Mouse (Mus musculus): ENCODE measurements around the gene Gm10518. TPM values are rescaled to one million over a fixed set of nuclear protein-coding genes. Genes with fewer than 3 reads are reported as not detected.
"Not testable (repeated sequence)": the region's sequence is repeated elsewhere in the genome, so short reads cannot be mapped to it uniquely, and the experiment has no call there.

Gm10518 gene
- polyA plus RNA-seq, 1 experiment from 2014 or later: not detected

- no peaks in the 10 kb centered on the region for H3K27me3 ChIP-seq (ENCODE audit: control insufficient read depth, insufficient read depth, low read length)
- H3K4me2 ChIP-seq (ENCODE audit: low read depth, low read length): peak within 1 kb of the TSS; percentile 72
- WGBS: under 1% methylated on average over 56 of the region's 56 CpGs
- H3K9ac ChIP-seq (ENCODE audit: low read length): peak within 1 kb of the TSS; percentile 96
- peaks cover 3% of the 10 kb centered on the region; the same call in 1 of the 2 replicates for H3K36me3 ChIP-seq (ENCODE audit: control insufficient read depth, insufficient read depth, low read length)
- H3K27ac ChIP-seq (ENCODE audit: low read length): peak within 1 kb of the TSS; percentile 99
- peaks cover 11% of the 10 kb centered on the region; the same call in 1 of the 2 replicates for H3K4me1 ChIP-seq (ENCODE audit: control insufficient read depth, insufficient read depth, low read length)
- H3K4me3 ChIP-seq (replicated peaks; ENCODE audit: low read length): peak within 1 kb of the TSS; percentile 70
- no peaks in the 10 kb centered on the region for H3K9me3 ChIP-seq (replicated peaks; ENCODE audit: control insufficient read depth, low read length)
- peak; percentile 98 for ATAC-seq (ENCODE audit: insufficient read depth, low FRiP score)
These were observed 450 bp downstream of the Gm10518 start, which contains the start of gene Ahctf1 for GRCm38 (mm10) chr1:179803513-179804139. Gene Ahctf1 (minus strand): TSS chr1:179803680.

GRCm38 (mm10) chr1:179804140-179804881, 1.1 kb downstream of the Gm10518 start:
- H3K9me3 ChIP-seq (replicated peaks; ENCODE audit: control insufficient read depth, low read length): no peaks in the 10 kb centered on the region
- H3K4me1 ChIP-seq (ENCODE audit: control insufficient read depth, insufficient read depth, low read length): peaks cover 11% of the 10 kb centered on the region; the same call in 1 of the 2 replicates
- 32% methylated on average over 11 of the region's 11 CpGs for whole genome bisulfite sequencing
- no peaks in the 10 kb centered on the region for H3K36me3 ChIP-seq (ENCODE audit: control insufficient read depth, insufficient read depth, low read length)
- H3K4me3 ChIP-seq (replicated peaks; ENCODE audit: low read length): peak overlapping the region; percentile 70
- ATAC-seq (ENCODE audit: insufficient read depth, low FRiP score): no peak
- H3K27ac ChIP-seq (ENCODE audit: low read length): peak overlapping the region; percentile 99
- H3K4me2 ChIP-seq (ENCODE audit: low read depth, low read length): peak overlapping the region; percentile 72
- peak overlapping the region; percentile 69 for H3K9ac ChIP-seq (ENCODE audit: low read length)
- H3K27me3 ChIP-seq (ENCODE audit: control insufficient read depth, insufficient read depth, low read length): no peaks in the 10 kb centered on the region

- peaks cover 11% of the 10 kb centered on the region; the same call in 1 of the 2 replicates for H3K4me1 ChIP-seq (ENCODE audit: control insufficient read depth, insufficient read depth, low read length)
- 75% methylated on average over 5 of the region's 5 CpGs for WGBS
- H3K9ac ChIP-seq (ENCODE audit: low read length): no peak overlapping the region
- H3K36me3 ChIP-seq (ENCODE audit: control insufficient read depth, insufficient read depth, low read length): no peaks in the 10 kb centered on the region
- H3K4me2 ChIP-seq (ENCODE audit: low read depth, low read length): no peak overlapping the region
- H3K27me3 ChIP-seq (ENCODE audit: control insufficient read depth, insufficient read depth, low read length): no peaks in the 10 kb centered on the region
- no peak for ATAC-seq (ENCODE audit: insufficient read depth, low FRiP score)
- no peaks in the 10 kb centered on the region for H3K9me3 ChIP-seq (replicated peaks; ENCODE audit: control insufficient read depth, low read length)
- H3K27ac ChIP-seq (ENCODE audit: low read length): no peak overlapping the region
- no peak overlapping the region for H3K4me3 ChIP-seq (replicated peaks; ENCODE audit: low read length)
These were observed 2.6 kb downstream of the Gm10518 start for GRCm38 (mm10) chr1:179805751-179806150.

GRCm38 (mm10) chr1:179807468-179807867, 4.3 kb downstream of the Gm10518 start:
- no peak overlapping the region for H3K27ac ChIP-seq (ENCODE audit: low read length)
- WGBS: 71% methylated on average over 4 of the region's 4 CpGs
- no peaks in the 10 kb centered on the region for H3K27me3 ChIP-seq (ENCODE audit: control insufficient read depth, insufficient read depth, low read length)
- no peak overlapping the region for H3K4me3 ChIP-seq (replicated peaks; ENCODE audit: low read length)
- no peak overlapping the region for H3K9ac ChIP-seq (ENCODE audit: low read length)
- no peak overlapping the region for H3K4me2 ChIP-seq (ENCODE audit: low read depth, low read length)
- no peak for ATAC-seq (ENCODE audit: insufficient read depth, low FRiP score)
- H3K9me3 ChIP-seq (replicated peaks; ENCODE audit: control insufficient read depth, low read length): no peaks in the 10 kb centered on the region
- H3K4me1 ChIP-seq (ENCODE audit: control insufficient read depth, insufficient read depth, low read length): no peaks in the 10 kb centered on the region
- H3K36me3 ChIP-seq (ENCODE audit: control insufficient read depth, insufficient read depth, low read length): no peaks in the 10 kb centered on the region

DNA sequence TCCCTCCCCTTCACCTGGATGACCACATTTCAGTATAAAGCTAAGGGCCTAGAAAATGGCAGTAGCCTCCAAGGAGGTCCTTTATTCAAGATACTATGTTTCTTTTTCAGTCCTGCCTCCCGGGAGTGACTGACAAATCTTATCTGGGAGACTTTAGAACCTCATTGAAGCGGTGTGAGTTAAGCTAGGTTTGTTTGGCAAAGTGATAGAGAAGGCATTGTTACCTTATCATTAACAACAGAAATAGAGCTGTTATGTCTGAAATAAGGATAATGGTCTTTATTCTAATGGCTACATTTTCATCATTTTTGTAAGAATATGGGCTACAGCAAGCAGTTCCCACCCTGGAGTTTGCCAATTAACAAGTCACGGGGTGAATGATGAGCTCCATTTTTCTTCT, 5.1 kb downstream of the Gm10518 start:
- Histone ChIP-seq H3K9me3 (replicated peaks; ENCODE audit: control insufficient read depth, low read length) (no peaks in the 10 kb centered on the region), H3K36me3 (ENCODE audit: control insufficient read depth, insufficient read depth, low read length) (no peaks in the 10 kb centered on the region), H3K4me3 (replicated peaks; ENCODE audit: low read length) (no peak overlapping the region), H3K9ac (ENCODE audit: low read length) (no peak overlapping the region), H3K4me2 (ENCODE audit: low read depth, low read length) (no peak overlapping the region), H3K4me1 (ENCODE audit: control insufficient read depth, insufficient read depth, low read length) (no peaks in the 10 kb centered on the region), H3K27me3 (ENCODE audit: control insufficient read depth, insufficient read depth, low read length) (no peaks in the 10 kb centered on the region), H3K27ac (ENCODE audit: low read length) (no peak overlapping the region)
- 44% methylated on average over 3 of the region's 3 CpGs for WGBS
- ATAC-seq (ENCODE audit: insufficient read depth, low FRiP score): no peak

DNA sequence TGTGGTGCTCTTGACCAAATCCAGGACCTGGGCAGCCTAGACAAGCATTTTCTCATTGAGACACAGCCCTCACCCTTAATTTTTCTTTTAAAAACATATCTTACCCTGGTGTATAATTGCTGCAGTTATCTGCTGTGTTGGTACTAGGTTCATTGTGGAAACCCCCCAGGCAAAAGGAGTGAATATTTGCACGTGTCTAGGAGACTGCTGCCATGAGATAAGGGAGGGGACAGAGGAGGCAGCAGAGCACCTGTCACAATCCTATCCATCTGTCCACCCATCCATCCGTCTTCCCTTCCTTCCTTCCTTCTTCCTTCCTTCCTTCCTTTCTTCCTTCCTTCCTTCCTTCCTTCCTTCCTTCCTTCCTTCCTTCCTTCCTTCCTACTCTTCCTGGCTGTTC, 10.2 kb downstream of the Gm10518 start:
- H3K9ac ChIP-seq (ENCODE audit: low read length): no peak overlapping the region
- no peaks in the 10 kb centered on the region for H3K27me3 ChIP-seq (ENCODE audit: control insufficient read depth, insufficient read depth, low read length)
- no peaks in the 10 kb centered on the region for H3K9me3 ChIP-seq (replicated peaks; ENCODE audit: control insufficient read depth, low read length)
- no peak for ATAC-seq (ENCODE audit: insufficient read depth, low FRiP score)
- H3K4me1 ChIP-seq (ENCODE audit: control insufficient read depth, insufficient read depth, low read length): no peaks in the 10 kb centered on the region
- no peak overlapping the region for H3K4me2 ChIP-seq (ENCODE audit: low read depth, low read length)
- H3K4me3 ChIP-seq (replicated peaks; ENCODE audit: low read length): no peak overlapping the region
- H3K27ac ChIP-seq (ENCODE audit: low read length): no peak overlapping the region
- WGBS: 47% methylated on average over 2 of the region's 2 CpGs
- no peaks in the 10 kb centered on the region for H3K36me3 ChIP-seq (ENCODE audit: control insufficient read depth, insufficient read depth, low read length)

- H3K4me2 ChIP-seq (ENCODE audit: low read depth, low read length): no peak overlapping the region
- no peaks in the 10 kb centered on the region for H3K9me3 ChIP-seq (replicated peaks; ENCODE audit: control insufficient read depth, low read length)
- 84% methylated on average over 2 of the region's 2 CpGs for WGBS
- no peak for ATAC-seq (ENCODE audit: insufficient read depth, low FRiP score)
- no peak overlapping the region for H3K4me3 ChIP-seq (replicated peaks; ENCODE audit: low read length)
- no peaks in the 10 kb centered on the region for H3K27me3 ChIP-seq (ENCODE audit: control insufficient read depth, insufficient read depth, low read length)
- H3K27ac ChIP-seq (ENCODE audit: low read length): no peak overlapping the region
- H3K36me3 ChIP-seq (ENCODE audit: control insufficient read depth, insufficient read depth, low read length): no peaks in the 10 kb centered on the region
- no peaks in the 10 kb centered on the region for H3K4me1 ChIP-seq (ENCODE audit: control insufficient read depth, insufficient read depth, low read length)
- H3K9ac ChIP-seq (ENCODE audit: low read length): no peak overlapping the region
These were observed 11.4 kb downstream of the Gm10518 start for GRCm38 (mm10) chr1:179814616-179815015.

DNA sequence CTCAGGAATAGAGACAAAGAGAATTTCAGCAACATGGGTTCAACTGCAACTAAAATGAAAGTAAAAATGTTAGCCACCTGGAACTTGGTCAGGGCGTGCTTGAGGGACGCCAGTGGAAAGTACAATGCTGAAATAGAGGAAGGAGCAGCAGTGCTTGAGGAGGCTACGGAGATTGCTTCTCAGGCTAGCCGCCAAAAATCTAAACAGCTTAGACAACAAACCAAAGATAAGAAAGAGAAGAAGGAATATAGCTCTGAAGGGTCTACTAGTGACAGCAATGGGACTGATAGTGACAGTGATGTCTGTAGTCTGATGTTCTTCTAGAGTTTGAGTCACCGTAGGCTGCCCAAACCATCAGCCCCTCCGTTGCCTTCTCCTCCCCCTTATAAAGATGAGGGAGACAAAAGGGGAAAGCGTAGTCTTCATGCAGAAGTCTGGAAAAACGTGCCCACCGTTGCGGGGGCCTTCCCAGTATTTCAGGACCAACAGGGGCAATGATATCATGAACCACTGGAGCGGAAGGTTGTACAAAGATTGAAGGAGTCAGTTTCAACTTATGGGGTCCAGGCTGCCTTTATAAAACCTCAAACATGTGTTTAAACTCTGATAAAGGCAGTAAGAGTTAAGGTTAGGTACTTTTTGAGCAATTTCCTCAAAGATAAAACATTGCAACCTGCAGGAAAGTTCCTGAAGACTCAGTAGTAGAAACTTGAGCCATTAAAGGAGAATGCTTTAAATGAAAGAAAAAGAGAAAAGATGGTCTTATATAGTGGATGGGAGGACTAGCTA, 15.5 kb downstream of the Gm10518 start:
- H3K27ac ChIP-seq (ENCODE audit: low read length); H3K9me3 ChIP-seq (replicated peaks; ENCODE audit: control insufficient read depth, low read length); H3K4me1 ChIP-seq (ENCODE audit: control insufficient read depth, insufficient read depth, low read length); H3K4me2 ChIP-seq (ENCODE audit: low read depth, low read length); H3K4me3 ChIP-seq (replicated peaks; ENCODE audit: low read length); H3K36me3 ChIP-seq (ENCODE audit: control insufficient read depth, insufficient read depth, low read length); H3K27me3 ChIP-seq (ENCODE audit: control insufficient read depth, insufficient read depth, low read length); H3K9ac ChIP-seq (ENCODE audit: low read length); ATAC-seq (ENCODE audit: insufficient read depth, low FRiP score): not testable (repeated sequence)
- WGBS: 85% methylated on average over 11 of the region's 11 CpGs

DNA sequence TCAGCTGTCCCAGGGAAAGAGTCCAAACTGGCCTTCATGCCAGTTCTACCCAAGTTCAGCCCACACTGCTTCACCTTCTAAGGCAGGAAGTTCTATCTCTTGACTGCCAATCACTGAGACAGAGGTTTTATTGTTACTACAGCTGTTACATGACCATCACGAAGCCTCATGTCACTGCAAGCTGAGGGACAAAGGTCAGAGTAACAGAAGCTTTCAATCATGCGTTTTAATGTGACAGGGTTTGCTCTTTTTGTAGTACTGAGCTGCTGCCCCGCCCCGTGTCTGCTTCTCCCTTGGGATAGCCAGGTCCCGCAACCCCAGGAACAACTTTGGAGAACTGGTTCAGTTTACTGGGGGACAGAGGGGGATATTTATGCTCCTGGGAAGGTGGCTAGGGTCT, 21.4 kb downstream of the Gm10518 start:
- Histone ChIP-seq H3K4me2 (ENCODE audit: low read depth, low read length) (no peak overlapping the region), H3K9me3 (replicated peaks; ENCODE audit: control insufficient read depth, low read length) (no peaks in the 10 kb centered on the region), H3K27ac (ENCODE audit: low read length) (no peak overlapping the region), H3K4me3 (replicated peaks; ENCODE audit: low read length) (no peak overlapping the region), H3K36me3 (ENCODE audit: control insufficient read depth, insufficient read depth, low read length) (no peaks in the 10 kb centered on the region), H3K4me1 (ENCODE audit: control insufficient read depth, insufficient read depth, low read length) (no peaks in the 10 kb centered on the region), H3K9ac (ENCODE audit: low read length) (no peak overlapping the region), H3K27me3 (ENCODE audit: control insufficient read depth, insufficient read depth, low read length) (no peaks in the 10 kb centered on the region)
- 60% methylated on average over 5 of the region's 5 CpGs for WGBS
- no peak for ATAC-seq (ENCODE audit: insufficient read depth, low FRiP score)

All from stomach, embryonic 16.5 days (tissue).